Mouse (Mus musculus) G1E-ER4 (cell line): Measurements from ENCODE around the gene Igfbp2. TPM values are rescaled to one million over a fixed set of nuclear protein-coding genes. Genes with fewer than 3 reads are reported as not detected.

Experiments used
- GATA1 ChIP-seq: IDR thresholded peaks from one replicate; pipeline ENCODE4 v1.8.0; 2012; ENCODE audit warnings: low read length, inconsistent platforms
- polyA plus RNA-seq: library from polyadenylated mRNA; stranded (reverse); fragments of >175 nt; gene quantifications from 2 replicates; pipeline ENCODE4 v1.2.3, GENCODE M21; 2012

The Igfbp2 gene
- not detected in 2 replicates for polyA plus RNA-seq

DNA sequence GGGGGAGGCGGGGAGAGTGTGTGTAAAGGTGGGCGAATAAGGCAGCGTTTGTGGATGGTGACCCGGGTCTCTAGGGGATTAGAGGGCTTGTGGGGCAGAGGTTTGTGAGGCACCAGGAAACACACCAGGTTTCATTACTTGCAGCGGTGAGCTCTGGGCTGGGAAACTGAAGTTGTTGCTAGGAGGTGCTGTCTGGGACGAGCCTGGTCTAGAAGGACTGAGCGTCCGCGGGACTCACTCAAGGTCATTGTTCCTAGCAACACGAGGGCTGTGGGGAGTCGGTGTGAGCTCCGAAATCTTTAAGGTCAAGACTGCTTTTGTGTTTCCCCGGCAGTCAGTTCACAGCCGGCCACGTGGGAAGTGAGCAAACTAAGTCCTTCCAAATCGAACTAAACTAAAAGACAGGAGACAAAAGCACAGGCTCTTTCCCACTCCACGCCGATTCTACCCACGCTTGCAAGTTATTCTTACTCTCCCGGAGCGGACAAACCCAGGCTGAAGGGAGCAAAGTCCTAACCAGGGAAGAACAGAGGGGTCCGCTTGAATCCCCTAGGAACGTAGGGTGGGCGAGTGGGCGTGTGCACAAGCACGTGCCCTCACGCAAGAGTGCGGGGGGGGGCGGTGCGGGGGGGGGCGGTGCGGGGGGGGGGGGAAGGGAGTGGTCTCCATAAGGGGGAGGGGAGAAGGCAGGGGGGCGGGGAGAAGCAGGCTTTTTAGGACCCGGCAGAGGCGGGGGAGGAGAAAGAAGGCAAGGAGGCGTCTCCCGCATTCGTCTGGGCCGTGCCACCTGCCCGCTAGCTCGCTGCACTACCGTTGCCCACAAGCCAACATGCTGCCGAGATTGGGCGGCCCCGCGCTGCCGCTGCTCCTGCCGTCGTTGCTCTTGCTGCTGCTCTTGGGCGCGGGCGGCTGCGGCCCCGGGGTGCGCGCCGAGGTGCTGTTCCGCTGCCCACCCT lies at the start of gene Igfbp2:
Igfbp2 (plus strand) TSS at position 753 of the 956 bp plus-strand sequence.
- no peak for TF ChIP-seq GATA1

DNA sequence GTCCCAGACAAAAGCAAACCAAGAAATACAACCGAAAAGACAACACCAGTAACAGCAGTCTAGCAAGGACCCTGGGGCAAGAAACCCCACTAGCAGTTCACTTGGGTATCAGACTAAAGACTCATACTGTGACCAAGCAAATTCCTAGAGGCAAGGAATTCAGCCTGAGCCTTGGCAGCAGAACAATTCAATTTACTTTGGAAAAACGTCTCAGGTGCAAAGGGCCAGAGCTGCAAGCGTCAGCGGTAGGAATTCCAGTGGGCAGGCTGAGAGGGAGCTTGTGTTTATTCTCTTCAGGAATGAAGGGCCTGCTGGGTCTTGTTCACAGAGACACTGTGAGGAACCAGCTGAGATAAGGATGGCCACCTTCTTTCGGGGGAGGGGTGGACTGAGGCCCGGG lies 45.5 kb upstream of the Igfbp2 start:
- TF ChIP-seq GATA1, result no peak

DNA sequence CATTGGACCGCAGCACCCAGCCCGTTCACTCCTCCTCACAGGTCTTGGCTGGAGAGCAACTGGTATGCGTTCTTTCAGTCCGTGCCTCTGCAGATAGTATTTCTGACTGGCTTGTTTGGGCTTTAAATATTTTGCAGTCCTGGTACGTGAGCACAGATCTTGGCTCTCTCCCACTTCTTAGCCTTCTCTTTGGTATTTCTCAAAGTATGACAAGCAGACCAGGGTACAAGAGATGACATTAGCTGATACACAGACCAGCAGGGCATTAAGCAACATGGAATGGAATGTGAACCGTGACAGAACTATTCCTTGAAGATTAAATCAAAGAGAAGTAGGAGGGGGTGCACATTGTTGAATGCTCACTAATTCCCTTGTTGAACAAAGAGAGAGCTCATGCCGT lies 43.6 kb upstream of the Igfbp2 start:
- TF ChIP-seq GATA1, result no peak

DNA sequence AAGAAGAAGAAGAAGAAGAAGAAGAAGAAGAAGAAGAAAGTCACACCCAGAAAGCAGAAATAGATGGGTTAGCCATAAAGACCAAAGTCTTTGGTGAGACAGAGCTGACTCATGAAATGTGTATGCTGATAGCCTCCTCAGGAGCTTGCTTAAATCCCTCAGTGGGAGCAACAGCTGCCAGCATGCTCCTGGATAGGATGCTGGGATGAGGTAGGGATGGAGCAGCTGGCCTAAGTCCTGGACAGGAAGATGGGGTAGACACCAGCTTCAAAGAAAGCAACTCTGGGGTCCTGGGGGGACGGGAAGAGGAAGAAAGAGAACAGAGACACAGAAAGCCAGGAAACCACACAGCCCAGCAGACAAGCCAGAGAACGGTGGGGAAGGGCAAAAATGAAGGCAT lies 41.0 kb upstream of the Igfbp2 start:
- no peak for TF ChIP-seq GATA1

DNA sequence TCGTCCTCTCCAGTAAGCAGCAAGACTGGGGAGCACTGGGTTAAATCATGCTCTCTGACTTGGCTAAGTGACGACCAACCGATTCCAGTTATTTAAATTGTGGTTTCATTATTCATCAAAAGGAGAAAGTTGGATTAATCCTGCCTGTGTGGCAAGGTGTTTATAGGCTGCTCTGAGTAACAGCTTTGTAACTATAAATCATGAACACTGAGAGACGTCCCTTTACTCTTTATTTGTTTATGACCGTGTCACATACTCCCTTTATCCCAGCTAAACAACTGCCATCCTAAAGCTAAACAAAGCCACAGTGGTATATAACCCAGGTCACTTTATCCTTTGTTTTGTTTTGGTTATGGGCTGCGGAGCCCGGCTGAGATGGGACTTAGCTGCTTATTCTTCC lies 40.3 kb upstream of the Igfbp2 start:
- no peak for TF ChIP-seq GATA1

DNA sequence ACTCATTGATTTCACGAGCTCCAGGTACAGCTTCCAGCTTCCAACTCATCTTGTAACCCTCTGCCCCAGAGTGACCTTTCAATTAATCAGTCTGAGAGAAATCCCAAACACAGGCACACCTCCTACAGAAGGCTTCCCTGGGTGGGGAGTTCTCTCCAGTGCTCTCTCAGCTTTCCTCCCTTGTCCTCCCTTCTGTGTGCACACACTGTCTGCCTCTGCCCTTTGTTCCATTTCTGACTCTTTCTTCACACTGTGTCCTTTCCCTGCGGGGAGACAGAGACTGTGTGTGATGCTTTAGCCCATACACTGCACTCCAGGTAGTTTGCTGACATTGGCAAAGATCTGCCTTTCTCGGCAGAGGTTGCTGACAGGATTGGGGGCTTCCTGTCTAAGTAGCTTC lies 33.6 kb upstream of the Igfbp2 start:
- no peak for TF ChIP-seq GATA1

DNA sequence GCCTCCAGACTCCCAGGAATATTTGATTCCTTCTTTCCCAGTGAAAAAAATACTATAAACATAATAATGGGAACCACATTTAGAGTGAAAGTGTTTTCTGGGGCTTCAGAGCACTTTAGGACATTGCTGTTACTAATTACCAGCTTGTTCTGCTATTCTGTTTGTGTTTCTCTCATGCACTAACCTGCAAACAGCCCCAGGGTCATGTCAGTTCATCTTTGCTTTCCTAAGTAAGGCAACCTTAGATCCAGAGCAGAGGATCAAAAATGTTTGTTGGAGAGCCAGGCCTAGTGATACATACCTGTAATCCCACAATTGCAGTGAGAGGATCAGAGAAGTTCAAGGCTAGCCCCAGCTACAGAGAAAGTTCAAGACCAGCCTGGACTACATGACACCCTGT lies 32.6 kb upstream of the Igfbp2 start:
- TF ChIP-seq GATA1, result no peak

DNA sequence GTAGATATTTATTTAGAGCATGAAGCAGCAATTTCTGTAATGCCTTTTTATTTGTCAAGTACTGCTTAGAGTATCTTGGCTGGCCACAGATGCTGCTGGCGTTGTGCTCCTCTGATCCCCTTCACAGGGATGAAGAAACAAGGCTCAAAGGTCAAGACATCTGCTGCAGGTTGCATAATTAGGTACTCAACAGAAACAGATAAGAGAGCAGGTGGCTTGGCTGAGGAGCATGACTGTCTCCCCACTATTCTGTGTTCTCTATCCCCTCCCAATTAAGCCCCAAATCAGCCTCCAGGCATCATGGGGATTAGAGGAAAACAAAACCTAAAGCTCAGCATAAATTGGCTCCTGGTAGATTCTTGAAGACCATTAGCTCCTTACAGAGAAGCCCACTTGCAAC lies 32.0 kb upstream of the Igfbp2 start:
- TF ChIP-seq GATA1, result no peak

DNA sequence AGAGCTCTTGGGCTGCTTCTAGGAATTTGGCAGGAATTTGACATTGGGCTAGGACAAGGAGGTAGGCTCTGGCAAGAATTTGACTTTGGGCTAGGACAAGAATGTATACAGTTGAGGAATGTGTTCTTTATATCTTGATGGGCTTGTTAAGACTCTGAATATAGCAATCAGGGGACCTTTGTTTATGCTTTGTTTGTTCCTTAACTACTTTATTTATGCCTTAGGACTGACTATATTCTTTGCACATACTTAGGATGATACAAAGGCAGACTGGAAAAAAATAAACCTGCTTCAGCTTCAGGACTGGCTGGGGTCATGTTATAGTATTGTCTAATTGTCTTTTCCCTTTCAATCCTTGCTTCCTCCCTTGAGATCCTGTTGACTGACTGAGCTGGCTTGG lies 31.1 kb upstream of the Igfbp2 start:
- no peak for TF ChIP-seq GATA1

DNA sequence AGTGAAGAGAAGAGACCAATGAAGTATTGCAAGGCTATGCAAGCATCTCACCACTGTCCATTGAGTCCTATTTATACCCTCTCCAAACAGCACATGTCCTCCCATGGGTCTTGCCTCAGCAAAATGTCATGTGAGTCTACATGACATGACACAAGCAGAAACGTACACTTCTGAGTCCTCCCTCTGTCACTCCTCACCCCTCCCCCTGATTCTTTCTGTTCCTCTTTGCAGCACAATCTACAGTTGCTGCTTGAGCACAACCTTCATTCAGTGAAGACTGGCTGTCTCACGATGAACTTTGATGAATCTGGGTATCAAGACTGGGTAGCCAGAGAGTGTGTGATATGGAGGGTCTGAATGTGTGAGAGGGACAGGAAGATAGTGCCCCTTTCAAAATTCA lies 28.2 kb upstream of the Igfbp2 start:
- no peak for TF ChIP-seq GATA1

DNA sequence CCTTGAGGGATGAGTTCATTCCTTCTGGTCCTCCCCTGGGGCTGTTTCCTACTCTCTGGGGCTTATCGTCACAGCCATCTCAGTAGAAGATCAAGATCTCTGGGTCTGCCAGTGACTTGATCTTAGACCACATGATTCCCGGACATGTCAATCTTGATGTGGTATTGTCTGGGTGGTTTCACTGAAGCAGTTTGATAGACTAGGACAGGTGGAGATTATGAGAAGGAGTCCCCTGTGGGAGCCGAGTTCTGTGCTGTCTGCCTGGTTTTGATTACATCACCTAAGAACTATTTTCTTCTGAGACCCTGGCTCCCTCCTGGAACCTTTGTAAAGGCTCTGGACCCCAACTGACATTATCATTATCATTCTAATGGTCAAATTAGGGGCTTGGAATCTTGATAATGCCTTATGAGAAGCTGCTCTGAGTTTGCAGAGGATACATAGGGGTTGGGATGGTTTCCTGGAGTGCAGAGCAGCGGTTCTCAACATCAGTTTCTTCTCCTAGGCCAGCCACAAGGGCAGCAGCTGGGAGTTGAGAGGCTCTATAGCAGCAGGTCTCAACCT lies 27.1 kb upstream of the Igfbp2 start:
- TF ChIP-seq GATA1, result no peak

DNA sequence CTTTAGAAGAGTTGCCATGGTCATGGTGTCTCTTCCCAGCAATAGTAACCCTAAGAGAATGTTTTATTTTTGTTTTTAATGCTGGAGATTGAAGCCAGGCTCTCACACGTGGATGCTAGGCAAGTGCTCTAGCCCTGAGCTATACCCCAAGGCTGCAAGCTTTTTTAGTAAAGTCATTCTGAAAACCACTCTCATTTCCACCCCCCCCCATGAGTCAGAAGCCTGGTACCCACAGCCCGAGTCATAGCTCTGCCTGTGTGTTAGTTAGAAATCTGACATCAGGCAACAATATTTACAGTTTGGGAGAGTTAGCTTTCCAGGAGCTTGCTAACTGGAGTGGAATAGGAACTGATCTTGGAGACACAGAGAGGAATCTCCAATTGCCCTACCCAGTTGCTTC lies 25.9 kb upstream of the Igfbp2 start:
- no peak for TF ChIP-seq GATA1

DNA sequence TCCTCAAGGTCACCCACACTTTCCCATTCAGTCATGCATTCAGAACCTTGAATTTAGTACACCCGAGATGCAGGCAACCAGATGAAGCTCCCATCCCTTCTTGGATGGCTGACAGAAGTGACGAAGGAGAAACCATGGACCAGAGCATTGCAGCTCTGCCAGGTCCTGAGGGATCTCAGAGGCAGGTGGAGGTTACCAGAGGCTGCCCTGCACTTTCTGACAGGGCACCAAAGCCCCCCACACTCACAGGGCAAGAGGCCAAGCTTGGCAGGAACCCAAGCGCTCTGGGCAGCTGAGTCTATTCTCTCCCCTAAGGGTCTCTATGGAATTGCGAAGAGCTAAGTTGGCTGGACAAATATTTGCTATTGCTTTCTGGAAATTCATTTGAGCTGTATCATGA lies 20.3 kb upstream of the Igfbp2 start:
- no peak for TF ChIP-seq GATA1

DNA sequence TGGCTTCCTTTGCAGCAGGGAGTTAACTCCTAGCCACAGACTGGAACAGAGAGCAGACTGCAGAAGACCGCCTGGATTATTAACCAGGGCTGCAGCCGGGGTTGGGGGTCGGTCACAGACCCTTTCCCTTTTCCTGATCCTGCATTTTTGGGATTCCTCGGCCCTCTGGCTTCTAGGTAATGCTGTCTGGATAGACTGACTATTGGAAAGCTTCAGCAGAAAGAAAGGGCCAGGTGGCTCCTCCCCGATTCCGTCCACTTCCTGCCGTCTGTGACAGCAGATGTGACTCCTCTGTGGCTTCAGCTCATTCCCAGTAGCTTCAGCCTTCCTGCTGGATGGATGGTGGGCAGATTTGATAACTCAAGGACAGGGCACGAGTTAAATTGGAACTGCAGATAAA lies 19.3 kb upstream of the Igfbp2 start:
- TF ChIP-seq GATA1, result no peak

DNA sequence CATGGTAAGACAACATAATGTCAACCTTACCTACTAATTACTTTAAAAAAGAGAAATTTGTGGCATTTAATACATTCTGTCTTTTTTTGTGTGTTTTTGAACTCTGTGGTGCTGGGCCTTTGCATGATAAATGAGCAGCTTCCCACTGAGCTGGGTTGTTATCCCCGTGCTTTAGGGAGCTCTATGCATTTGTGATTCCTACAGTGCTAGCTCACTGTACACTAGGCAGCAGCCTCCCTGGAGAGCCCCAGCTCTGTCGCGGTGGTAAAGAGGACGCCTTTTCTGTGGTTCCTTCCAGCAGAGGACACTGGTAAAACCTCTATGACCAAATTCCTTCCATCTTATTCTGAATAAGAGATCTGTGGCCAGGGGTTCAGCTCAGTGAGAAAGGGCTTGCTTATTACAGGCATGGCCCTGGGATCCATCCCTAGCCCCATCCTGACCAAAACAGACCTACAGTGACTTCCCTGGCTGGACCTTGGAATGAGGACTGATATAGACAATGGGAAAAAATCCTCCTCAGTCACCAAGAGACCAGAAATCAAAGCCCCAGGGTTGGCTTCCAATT lies 18.7 kb upstream of the Igfbp2 start:
- TF ChIP-seq GATA1, result no peak

DNA sequence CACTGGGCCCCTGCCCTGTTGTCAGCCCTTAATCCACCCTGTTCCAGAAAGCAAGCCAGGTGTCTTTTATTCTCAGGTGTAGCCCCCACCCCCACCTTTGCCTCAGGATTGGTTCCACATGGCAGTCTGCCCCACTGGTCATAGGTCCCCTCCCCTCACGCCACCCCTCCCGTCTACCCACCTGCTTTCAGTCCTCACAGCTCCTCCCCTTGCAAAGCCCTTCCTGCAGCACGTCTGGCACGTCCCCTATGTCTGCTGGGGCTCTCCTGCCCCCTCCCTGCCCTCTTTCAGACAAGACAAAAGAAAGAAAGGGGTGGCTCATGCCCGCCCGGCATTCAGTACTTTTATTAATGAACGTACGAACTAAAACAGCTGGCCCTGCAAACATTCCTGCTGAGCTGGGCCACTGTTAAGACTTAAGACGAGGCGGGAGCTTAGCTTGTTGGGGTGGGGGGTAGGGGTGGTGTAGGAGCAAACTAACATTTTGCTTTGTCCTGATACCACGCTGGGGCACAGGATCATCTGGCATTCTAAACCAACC lies 18.2 kb upstream of the Igfbp2 start:
- no peak for TF ChIP-seq GATA1
